Mouse (Mus musculus): ENCODE results near the gene Zxdc. TPM values are rescaled to one million over a fixed set of nuclear protein-coding genes. Genes with fewer than 3 reads are reported as not detected.

The Zxdc gene
- 44.7 TPM for polyA plus RNA-seq (2017; shearing (Covaris generic))

DNA sequence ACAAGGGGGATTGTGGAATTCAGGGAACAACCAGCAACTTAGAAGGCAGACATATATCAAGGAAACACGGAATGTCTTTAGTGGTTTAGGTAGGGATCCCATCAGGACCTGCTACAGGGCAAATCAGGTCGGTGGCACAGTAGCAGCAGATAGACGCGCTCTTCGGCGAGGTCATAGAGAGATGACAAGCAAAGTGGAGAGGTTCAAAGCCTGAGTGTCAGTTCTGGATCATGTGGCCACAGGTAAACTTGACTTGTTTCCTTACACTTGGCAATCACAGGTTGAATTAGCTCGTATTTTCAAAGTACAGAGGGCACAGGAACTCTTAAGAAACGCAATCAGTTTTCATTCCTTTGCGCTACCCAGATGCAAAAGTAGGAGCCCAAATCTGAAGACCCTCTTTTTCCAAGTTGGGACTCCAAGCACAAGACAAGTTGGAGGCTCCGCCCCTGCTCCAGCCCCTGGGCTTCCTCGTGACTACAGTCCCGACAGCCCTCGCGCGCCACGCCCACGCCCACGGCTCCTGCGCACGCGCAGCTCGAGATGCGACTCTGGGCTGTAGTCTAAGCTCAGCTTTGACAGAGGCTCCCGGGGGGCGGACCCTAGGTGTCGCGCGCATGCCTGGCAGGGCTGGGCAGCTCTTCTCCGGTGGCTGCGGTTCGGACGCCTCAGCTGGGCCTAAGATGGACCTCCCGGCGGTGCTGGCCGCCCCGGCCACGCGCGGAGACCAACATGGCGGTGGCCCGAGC is at the start of gene Zxdc:
Gene Zxdc (plus strand): TSS at position 517 of the 749 bp plus-strand sequence.

DNA sequence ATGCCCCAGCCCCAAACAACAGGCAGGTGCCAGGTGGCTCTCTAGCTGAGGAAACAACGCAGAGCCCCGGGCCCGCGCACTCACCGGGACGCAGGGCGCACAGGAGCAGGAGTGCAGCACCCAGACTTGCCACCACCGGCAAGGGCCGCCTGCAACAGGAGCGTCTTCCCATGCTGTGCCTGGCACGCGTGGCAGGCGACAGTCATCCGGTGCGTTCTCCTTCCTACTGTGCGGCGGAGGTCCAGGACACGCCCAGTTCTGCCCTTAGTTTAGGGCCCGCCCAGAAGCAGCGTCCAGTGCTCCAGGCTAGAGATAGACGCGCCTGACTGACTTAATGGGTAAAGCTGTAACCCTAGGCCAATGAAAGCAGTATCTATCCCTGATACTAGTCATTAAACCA is 44.3 kb upstream of the Zxdc start, which contains the start of gene Chst13:
Gene Chst13 (minus strand): TSS at position 195 of the 400 bp plus-strand sequence.

DNA sequence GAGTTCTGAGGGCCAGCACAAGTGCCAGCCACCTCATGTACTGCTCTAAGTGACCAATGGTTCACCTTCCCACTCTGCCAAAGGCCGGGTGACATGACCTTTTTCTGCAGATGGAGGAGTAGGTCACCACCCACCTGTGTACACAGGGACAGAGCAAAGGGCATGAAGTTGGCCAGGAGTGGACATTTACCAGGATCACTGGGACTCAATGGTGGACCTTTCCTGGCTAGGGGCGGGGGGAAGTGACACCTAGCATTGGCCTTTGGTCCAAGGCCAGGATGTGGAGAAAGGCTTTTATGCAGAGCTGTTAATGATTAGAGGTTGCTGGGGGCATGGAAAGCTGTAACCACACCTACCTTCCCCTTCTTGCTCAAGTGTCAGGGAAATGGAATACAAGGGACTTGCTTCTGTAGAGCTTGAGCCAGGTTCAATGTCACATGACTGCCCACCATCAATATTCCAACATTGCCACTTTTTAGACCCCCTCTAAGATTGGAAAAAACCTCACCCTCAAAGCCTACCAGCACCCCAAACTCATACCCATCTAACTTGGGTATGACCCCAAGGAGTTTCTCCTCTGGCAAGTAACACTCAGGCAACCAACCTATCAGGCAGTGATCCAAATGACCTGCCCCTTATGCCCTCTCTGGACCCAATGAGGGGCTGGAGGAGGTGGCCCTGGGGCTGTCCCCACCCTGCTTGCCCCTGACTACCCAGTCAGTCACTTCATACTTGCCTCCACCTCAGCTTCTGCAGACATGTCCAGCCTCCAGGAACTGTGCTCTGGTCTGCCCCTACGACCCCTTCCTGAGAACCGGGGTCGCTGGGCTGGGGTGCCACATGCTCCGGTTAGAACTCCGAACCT is 36.5 kb upstream of the Zxdc start, which contains the start of gene Uroc1:
Gene Uroc1 (plus strand): TSS at position 724 of the 865 bp plus-strand sequence.

DNA sequence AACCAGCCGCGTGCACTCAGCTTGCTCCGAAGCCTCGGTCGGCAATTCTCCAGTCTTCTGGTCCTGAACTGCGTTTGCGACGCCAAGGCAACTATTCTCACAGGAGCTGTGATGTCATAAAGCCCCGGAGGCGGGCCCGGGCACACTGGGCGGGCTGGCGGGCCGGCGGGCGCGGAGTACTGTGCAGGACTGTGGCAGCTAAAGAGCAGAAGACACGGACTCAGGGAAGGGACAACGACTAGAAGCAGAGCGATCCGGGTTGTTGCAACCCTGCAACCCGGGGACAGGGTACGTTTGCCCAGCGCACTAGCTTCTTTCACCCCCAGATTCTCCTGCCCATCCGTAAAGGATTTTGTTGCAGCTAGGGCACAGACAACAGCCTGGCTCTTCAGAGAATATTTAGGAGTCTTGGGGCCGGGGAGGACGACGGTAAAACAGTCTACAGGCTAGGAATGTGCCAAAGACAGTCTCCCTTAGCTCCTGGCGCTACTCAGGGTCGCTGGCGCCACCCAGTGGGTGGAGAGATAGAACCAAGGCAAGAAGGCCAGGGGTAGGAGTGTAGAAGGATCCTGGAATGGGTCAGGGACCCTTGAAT is 59.2 kb downstream of the Zxdc start, which contains the start of gene Cfap100:
Gene Cfap100 (minus strand): TSS at position 418 of the 595 bp plus-strand sequence.

Other genes starting within 250 kb of the Zxdc start
- not detected for gene Vmn1r51, start 246.9 kb upstream of the Zxdc start, polyA plus RNA-seq (2017; shearing (Covaris generic))
- not detected for gene Vmn1r52, start 194.7 kb upstream of the Zxdc start, polyA plus RNA-seq (2017; shearing (Covaris generic))
- gene V1ra8, start 166.7 kb upstream of the Zxdc start, polyA plus RNA-seq (2017; shearing (Covaris generic)) = not detected
- not detected for gene Vmn1r53, start 145.1 kb upstream of the Zxdc start, polyA plus RNA-seq (2017; shearing (Covaris generic))
- gene Vmn1r54, start 123.2 kb upstream of the Zxdc start, polyA plus RNA-seq (2017; shearing (Covaris generic)) = not detected
- not detected for gene BC048671, start 68.3 kb upstream of the Zxdc start, polyA plus RNA-seq (2017; shearing (Covaris generic))
- gene Chst13, start 44.3 kb upstream of the Zxdc start, polyA plus RNA-seq (2017; shearing (Covaris generic)) = not detected
- not detected for gene Uroc1, start 36.2 kb upstream of the Zxdc start, polyA plus RNA-seq (2017; shearing (Covaris generic))
- 0.11 TPM for gene Cfap100, start 59.3 kb downstream of the Zxdc start, polyA plus RNA-seq (2017; shearing (Covaris generic))
- not detected for gene Klf15, start 93.1 kb downstream of the Zxdc start, polyA plus RNA-seq (2017; shearing (Covaris generic))
- 1.7 TPM for gene Aldh1l1, start 116.9 kb downstream of the Zxdc start, polyA plus RNA-seq (2017; shearing (Covaris generic))
- 8.2 TPM for gene Slc41a3, start 235.2 kb downstream of the Zxdc start, polyA plus RNA-seq (2017; shearing (Covaris generic))